Mouse (Mus musculus): ENCODE results near the gene Phactr4.

- TF ChIP-seq EP300 (IDR thresholded peaks at IDR 0.05): no peak
- no peak for TF ChIP-seq CTCF (IDR thresholded peaks at IDR 0.05)
Observed at GRCm38 (mm10) chr4:132454216-132454615, 31.9 kb upstream of the Phactr4 start.

Measured in lung, postnatal 0 days (tissue).